Mouse (Mus musculus) frontal cortex, postnatal 36 days (tissue): ENCODE measurements around the gene Etv2.

Experiments used
- DNase-seq, 2 experiments: peaks; one replicate each; pipeline ENCODE4 v3.0.0; 2022; ENCODE audit warnings: low spot score in 2 of 2

Etv2 gene

GRCm38 (mm10) chr7:30613529-30614112, 22.0 kb downstream of the Etv2 start:
- DNase-seq: peak; percentile 38 to 45

GRCm38 (mm10) chr7:30612654-30613402, 22.8 kb downstream of the Etv2 start, which contains the start of gene Upk1a:
Upk1a (minus strand) TSS chr7:30612847.
- DNase-seq: no peak

GRCm38 (mm10) chr7:30610043-30610442, 25.6 kb downstream of the Etv2 start:
- DNase-seq: no peak

- no peak for DNase-seq
These were observed 27.2 kb downstream of the Etv2 start for GRCm38 (mm10) chr7:30608476-30608875.

- no peak for DNase-seq
These were observed 27.8 kb downstream of the Etv2 start for GRCm38 (mm10) chr7:30607706-30608309.

- DNase-seq: no peak
These were observed 30.7 kb downstream of the Etv2 start for GRCm38 (mm10) chr7:30604944-30605343.

- DNase-seq: no peak
These were observed 31.2 kb downstream of the Etv2 start for GRCm38 (mm10) chr7:30604424-30604823.

- no peak for DNase-seq
These were observed 33.1 kb downstream of the Etv2 start for GRCm38 (mm10) chr7:30602583-30602982.

- DNase-seq: no peak
These were observed 35.0 kb downstream of the Etv2 start for GRCm38 (mm10) chr7:30600651-30601050.

- peak; percentile 90 to 94 for DNase-seq
These were observed 35.7 kb downstream of the Etv2 start for GRCm38 (mm10) chr7:30599933-30600353.

GRCm38 (mm10) chr7:30598786-30599185, 36.9 kb downstream of the Etv2 start, which contains the start of gene Zbtb32:
Zbtb32 (minus strand) TSS chr7:30598909.
- DNase-seq: no peak

- DNase-seq: no peak
These were observed 38.8 kb downstream of the Etv2 start for GRCm38 (mm10) chr7:30596811-30597210.

GRCm38 (mm10) chr7:30596093-30596492, 39.6 kb downstream of the Etv2 start:
- DNase-seq: no peak

GRCm38 (mm10) chr7:30594510-30595024, 41.1 kb downstream of the Etv2 start:
- no peak for DNase-seq

GRCm38 (mm10) chr7:30593579-30594509, 41.8 kb downstream of the Etv2 start:
- no peak for DNase-seq

GRCm38 (mm10) chr7:30592772-30593423, 42.8 kb downstream of the Etv2 start:
- no peak for DNase-seq

- no peak for DNase-seq
These were observed 44.1 kb downstream of the Etv2 start for GRCm38 (mm10) chr7:30591605-30591951.

GRCm38 (mm10) chr7:30590927-30591604, 44.6 kb downstream of the Etv2 start:
- no peak for DNase-seq

- DNase-seq: peak; percentile 76
These were observed 46.0 kb downstream of the Etv2 start for GRCm38 (mm10) chr7:30589435-30590301.
